Mouse (Mus musculus) kidney, adult 11 months (tissue): Measurements from ENCODE around the gene Myo1d.
"Not testable (repeated sequence)": the region's sequence is repeated elsewhere in the genome, so short reads cannot be mapped to it uniquely, and the experiment has no call there.

Experiments used
- DNase-seq: peaks from one replicate; pipeline ENCODE4 v3.0.0; 2022

The Myo1d gene

DNA sequence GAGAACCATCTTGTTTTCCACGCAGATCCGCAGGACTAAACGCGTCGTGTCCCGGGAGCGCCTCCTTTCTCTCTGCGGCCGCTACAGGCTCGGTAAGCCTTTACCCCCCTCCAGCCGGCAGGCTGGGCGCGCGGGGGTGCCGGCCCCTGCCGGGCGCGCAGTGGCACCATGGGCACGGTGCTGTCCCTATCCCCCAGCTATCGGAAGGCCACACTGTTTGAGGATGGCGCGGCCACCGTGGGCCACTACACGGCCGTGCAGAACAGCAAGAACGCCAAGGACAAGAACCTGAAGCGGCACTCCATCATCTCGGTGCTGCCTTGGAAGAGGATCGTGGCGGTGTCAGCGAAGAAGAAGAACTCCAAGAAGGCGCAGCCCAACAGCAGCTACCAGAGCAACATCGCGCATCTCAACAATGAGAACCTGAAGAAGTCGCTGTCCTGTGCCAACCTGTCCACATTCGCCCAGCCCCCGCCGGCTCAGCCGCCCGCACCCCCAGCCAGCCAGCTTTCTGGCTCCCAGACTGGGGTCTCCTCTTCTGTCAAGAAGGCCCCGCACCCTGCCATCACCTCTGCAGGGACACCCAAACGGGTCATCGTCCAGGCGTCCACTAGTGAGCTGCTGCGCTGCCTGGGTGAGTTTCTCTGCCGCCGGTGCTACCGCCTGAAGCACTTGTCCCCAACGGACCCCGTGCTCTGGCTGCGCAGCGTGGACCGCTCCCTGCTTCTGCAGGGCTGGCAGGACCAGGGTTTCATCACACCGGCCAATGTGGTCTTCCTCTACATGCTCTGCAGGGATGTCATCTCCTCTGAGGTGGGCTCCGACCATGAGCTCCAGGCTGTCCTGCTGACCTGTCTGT, 302.3 kb downstream of the Myo1d start:
- DNase-seq = peak; percentile 17

DNA sequence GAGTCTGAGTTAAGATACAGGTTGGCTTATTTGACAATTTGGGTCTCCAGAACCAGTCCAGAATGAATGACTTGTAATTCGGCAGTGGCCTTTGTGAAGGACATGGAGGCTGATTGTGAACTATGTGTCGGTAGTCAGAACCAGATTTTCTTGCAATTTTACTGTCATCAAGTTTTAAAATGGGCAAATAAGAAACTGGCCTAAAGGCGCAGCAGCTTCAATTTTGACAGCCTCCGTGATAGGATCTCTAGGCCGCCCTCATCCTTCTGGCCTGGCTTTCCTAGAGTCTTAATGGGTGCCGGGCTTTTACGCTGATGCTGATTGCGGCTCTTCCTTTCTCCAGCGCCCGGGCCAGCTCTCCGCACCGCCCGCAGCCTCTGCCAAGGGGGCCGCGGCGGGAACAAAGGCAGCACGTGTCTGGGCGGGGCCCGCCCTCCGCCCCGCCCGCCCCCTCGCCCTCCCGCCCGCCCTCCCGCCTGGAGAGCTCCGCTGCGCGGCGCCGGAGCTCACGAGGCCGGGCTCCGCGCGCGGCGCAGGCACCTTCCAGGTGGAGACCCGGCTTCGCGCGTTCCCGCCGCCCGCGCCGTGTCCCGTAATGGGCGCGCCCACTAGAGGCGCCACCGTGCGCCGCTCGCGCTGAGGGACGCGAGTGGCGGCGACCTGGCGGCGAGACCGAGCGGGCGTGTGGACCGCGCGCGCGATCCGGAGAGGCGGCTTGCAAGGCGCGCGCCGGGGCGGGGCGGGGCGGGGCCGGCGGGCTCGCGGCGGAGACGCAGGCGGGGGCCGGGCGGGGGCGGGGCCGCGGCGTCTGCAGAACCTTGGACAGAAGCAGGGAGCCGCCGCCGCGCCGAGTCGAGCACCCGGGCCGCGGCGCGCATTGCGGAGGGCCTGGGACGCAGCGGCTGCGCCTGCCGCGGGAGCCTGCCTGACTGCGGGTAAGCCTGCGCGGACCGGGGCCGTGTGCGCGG, 303.3 kb downstream of the Myo1d start, which contains the start of gene Cdk5r1:
Gene Cdk5r1 (plus strand): TSS at position 802 of the 968 bp plus-strand sequence.
- peak; percentile 87 for DNase-seq

DNA sequence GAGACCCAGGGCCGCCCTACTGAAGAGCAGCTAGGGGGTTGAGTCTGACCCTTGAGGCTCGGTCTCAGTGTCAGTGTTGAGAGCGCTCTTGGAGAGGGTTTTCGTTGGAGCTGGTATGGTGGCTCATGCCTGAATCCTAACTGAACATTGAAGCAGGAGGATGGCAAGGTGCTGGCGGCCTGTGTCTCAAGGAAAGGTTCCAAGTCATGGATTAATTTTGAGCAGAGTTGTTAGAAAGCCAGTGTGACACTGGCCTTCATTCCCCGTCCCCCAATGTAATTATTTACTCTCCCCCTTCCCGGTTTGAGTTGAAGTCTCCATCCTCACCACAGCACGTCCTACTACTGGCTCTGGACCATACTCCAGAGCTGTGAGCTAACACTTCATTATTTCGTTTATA, 304.3 kb downstream of the Myo1d start:
- no peak for DNase-seq

DNA sequence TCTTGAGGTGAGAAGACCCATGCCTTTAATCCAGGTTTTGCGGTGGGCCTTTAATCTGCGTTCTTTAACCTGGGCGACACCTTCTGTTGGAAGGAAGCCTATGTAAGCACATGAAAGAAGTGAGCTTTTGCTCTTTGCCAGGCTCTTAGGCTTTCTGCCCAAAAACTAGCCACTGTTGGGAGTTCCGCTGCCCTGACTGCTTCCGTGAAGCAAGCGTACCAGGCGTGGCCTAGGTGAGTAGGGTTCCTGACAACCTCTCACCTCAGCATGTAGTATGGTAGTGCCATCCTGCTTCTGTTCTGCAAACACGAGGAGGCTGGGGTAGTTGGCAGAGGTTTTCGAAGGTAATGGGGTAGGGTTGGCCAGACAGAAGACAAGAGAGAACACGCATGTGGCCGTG, 305.0 kb downstream of the Myo1d start:
- DNase-seq = no peak

DNA sequence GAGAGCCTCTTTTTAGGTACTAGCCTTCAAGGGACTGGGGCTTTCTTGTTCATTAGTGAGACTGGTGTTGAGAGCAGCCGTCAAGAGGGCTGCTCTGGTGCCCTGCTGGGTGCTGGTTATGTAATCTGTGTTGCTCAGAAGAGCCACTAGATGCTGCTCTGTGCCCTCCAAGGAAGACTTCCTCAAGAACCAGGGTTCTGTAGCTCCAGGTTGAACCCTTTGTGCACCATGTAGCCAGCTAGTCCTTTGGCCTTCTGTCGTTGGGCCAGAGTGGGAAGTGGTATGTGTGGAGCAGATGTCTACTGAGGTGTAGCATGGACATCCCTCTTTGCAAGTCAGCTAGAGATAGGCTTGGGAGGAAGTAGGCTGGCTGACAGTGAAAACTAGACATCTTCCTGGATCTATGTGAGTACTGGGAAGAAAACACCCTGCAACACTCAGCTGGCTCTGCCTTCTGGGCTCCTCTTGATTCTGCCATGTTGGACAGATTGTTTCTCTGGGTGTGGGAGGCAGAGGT, 305.6 kb downstream of the Myo1d start:
- DNase-seq = peak; percentile 19

DNA sequence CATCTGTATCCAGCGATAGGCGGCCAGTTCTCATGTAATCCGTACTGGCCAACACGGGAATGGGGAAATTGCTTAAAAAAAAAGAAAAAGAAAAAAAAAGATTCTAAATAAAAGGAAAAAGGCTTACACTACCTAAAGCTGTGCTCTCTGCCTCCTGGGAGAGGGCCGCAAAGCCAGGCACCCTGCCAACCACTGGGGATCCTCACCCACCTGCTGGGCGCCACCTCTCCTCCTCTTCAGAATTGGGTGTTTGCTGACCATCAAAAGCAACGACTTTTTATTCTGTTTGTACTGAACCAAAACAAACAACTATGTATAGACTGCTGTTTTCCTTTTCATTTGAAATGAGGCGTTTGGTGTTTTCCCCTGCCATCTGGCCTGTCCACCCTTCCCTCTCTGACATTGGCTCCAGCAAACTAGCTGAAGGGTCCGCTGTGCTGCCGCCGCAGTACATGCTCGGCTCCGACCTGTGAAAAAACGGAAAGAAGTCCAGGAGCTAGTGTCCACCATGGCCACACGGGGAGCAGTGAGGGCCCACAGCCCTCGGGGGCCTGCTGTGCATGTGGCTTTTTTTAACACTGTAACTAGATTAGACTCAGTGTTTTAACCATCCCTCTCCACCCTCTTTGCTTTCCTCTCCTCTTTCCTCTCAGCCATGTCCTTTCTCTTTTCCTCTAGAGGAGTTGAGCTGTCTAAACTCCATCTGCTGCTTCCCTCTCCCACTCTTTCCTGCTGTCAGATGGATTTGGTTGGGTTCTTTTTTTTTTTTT, 307.8 kb downstream of the Myo1d start:
- DNase-seq = no peak

DNA sequence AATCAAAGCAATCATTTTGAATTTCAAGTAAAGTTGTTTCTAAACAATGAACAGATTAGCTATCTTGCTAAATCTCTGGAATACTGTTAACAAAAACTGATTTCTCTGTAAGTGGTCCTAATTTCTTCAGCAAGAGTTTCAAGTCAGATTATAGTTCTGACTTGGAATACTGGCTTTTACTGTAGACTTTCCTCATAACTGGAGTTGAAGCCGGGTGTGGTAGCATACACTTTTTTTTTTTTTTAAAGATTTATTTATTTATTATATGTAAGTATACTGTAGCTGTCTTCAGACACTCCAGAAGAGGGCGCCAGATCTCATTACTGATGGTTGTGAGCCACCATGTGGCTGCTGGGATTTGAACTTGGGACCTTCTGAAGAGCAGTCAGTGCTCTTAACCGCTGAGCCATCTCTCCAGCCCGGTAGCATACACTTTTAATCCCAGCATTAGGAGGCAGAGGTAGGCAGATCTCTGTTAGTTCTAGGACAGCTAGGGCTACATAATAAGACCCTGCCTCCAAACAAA, 316.2 kb downstream of the Myo1d start:
- DNase-seq = not testable (repeated sequence)

DNA sequence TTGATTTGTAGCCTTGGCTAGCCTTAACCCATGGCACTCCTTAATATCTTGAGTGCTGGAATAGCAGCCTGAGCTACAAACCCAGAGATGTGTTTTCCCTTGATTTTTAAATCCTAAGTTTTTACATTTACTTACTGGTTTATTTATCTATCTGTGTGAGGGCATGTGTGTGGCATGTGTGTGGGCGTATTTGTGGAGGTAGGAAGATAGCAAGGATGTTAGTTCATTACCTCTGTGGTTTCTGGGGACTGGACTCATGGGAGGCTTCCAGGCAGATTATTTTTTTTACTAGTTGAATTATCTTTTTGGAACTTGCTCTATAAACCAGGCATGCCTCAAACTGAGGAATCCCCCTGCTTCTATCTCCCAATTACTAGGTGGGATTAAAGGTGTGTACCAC, 326.6 kb downstream of the Myo1d start:
- no peak for DNase-seq

DNA sequence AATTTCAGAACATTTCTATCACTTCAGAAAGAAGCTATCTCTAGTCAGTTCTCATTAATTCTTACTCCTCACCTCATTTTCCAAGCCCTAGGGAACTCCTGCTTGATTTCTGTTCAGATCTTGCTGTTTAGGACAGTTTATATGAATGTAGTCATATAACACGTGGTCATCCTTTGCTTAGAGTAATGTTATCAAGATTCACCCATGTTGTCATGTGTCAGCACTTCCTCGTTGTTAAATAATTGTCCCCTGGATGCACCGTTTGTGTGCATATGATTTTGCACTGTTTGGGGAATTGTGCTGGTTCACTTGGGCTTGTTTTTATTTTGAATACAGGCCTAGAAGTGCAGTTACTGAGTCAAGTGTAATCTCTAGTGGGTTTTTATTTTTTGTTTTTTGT, 327.6 kb downstream of the Myo1d start:
- no peak for DNase-seq

DNA sequence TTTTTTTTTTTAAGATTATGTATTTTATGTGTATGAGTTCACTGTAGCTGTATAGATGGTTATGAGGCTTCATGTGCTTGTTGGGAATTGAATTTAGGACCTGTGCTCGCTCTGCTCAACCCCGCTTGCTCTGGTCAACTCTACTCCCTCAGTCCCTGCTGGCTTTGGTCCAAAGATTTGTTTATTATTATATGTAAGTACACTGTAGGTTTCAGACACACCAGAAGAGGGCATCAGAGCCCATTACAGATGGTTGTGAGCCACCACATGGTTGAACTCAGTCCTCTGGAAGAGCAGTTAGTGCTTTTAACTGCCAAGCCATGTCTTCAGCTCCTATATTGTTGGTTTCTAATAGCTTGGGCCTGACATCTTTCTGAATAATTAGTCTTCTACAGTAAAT, 330.0 kb downstream of the Myo1d start:
- no peak for DNase-seq

DNA sequence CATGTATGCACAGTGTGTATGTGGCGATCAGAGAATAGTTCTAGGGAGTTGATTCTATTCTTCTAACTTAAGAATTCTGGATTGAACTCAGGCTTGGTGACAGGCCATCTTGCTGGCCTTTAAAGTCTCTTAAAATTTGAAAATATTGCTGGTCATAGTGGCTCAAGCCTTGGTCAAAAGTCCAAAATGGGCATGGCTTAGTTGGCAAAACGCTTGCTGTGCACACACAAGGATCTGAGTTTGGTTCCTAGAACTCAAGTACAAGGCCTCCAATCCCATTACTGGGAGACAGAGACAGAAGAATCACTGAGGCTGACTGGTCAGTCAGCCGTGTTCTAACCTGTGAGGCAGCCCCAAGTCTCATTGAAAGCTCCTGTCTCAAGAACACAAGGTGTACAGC, 332.9 kb downstream of the Myo1d start:
- DNase-seq = no peak
